In the genomic region with DNA sequence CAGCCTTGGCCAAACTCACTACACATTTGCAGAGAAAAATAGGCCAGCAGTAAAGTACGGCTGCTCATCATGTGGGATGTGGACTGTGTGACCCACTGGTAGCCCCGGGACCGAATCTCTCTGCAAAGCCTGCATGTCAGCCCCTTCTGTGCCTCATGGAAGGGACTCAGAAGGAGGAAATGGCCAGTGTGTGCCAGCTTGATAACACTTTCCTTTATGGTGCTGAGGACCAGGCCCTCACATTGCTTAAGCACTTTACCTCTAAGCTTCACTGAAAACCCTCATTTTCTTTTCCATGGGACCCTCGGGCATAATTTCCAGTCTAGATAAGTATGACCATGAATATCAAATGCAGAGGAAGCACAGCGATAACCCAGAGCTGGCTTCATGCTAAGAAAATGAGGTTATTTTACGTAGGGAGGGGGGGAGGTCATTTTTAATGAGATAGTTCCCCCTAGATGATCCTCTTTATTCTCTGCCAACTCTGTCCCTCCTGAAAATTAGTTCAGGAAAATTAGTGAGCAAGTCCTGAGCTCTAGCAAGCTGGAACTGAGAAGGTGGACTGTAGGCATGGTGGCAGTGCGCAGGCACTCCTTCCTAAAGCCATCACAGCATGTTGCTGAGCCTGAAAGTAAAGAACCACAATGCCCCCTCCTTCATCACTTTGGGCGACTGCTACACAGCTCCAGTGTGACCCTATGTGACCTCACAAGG, we compare ENCODE assay signal across 7 mouse cellular contexts.
A peak's percentile ranks its signal among the peaks of the same experiment; 100 is the strongest.
DNase-seq lines count a peak whose midpoint lies in the region; ATAC-seq lines count a peak whose summit lies in the region.

No protein-coding gene starts in this region.

- no peak for DNase-seq in kidney, adult 9 months
- DNase-seq in hindbrain, embryonic 14.5 days (ENCODE audit: low spot score): no peak
- no peak for DNase-seq in urinary bladder, adult 2 months (ENCODE audit: low spot score)
- no peak for DNase-seq in layer of hippocampus, adult 18-20 months (ENCODE audit: low spot score in 2 of 2)

- peak; percentile 34; the same call in 1 of the 2 replicates for ATAC-seq in kidney, embryonic 14.5 days (ENCODE audit: low FRiP score, low TSS enrichment)
- no peak for ATAC-seq in embryonic facial prominence, embryonic 12.5 days (ENCODE audit: insufficient number of reproducible peaks, insufficient read depth, low FRiP score, low TSS enrichment)
- ATAC-seq in hindbrain, embryonic 14.5 days (ENCODE audit: low FRiP score): peak; percentile 55
- ATAC-seq in midbrain, embryonic 15.5 days (replicated peaks): peak; percentile 67

- no peaks in the 10 kb centered on the region for H3K36me3 ChIP-seq in kidney, embryonic 14.5 days (ENCODE audit: control insufficient read depth, insufficient read depth, low read length)
- no peaks in the 10 kb centered on the region for H3K36me3 ChIP-seq in embryonic facial prominence, embryonic 12.5 days
- no peaks in the 10 kb centered on the region for H3K36me3 ChIP-seq in hindbrain, embryonic 14.5 days (replicated peaks; ENCODE audit: control insufficient read depth, insufficient read depth)
- H3K36me3 ChIP-seq in midbrain, embryonic 15.5 days (replicated peaks): no peaks in the 10 kb centered on the region

- H3K9ac ChIP-seq in kidney, embryonic 14.5 days (ENCODE audit: low read depth, low read length): no peak overlapping the region
- no peak overlapping the region for H3K9ac ChIP-seq in embryonic facial prominence, embryonic 12.5 days
- 0 out of 2 replicates have a peak overlapping the region, but pooled peaks have one; percentile 34 for H3K9ac ChIP-seq in hindbrain, embryonic 14.5 days
- no peak overlapping the region for H3K9ac ChIP-seq in midbrain, embryonic 15.5 days

- H3K4me1 ChIP-seq in kidney, embryonic 14.5 days (ENCODE audit: control insufficient read depth, insufficient read depth, low read length): peaks cover 18% of the 10 kb centered on the region
- peaks cover 24% of the 10 kb centered on the region for H3K4me1 ChIP-seq in embryonic facial prominence, embryonic 12.5 days
- H3K4me1 ChIP-seq in hindbrain, embryonic 14.5 days (replicated peaks; ENCODE audit: control insufficient read depth, insufficient read depth, low read length): peaks cover 22% of the 10 kb centered on the region
- peaks cover 22% of the 10 kb centered on the region for H3K4me1 ChIP-seq in midbrain, embryonic 15.5 days

- no peak overlapping the region for H3K4me3 ChIP-seq in kidney, embryonic 14.5 days (ENCODE audit: low read length)
- no peak overlapping the region for H3K4me3 ChIP-seq in embryonic facial prominence, embryonic 12.5 days
- H3K4me3 ChIP-seq in hindbrain, embryonic 14.5 days (replicated peaks; ENCODE audit: low read length): no peak overlapping the region
- no peak overlapping the region for H3K4me3 ChIP-seq in midbrain, embryonic 15.5 days

- no peaks in the 10 kb centered on the region for H3K9me3 ChIP-seq in kidney, embryonic 14.5 days (ENCODE audit: control insufficient read depth, low read length)
- no peaks in the 10 kb centered on the region for H3K9me3 ChIP-seq in embryonic facial prominence, embryonic 12.5 days
- H3K9me3 ChIP-seq in hindbrain, embryonic 14.5 days (ENCODE audit: control insufficient read depth, low read length): no peaks in the 10 kb centered on the region
- H3K9me3 ChIP-seq in midbrain, embryonic 15.5 days: no peaks in the 10 kb centered on the region

- 42% methylated on average over 8 of the region's 8 CpGs for WGBS in kidney, embryonic 14.5 days
- WGBS in embryonic facial prominence, embryonic 12.5 days: 62% methylated on average over 8 of the region's 8 CpGs
- 38% methylated on average over 8 of the region's 8 CpGs for WGBS in hindbrain, embryonic 14.5 days
- WGBS in midbrain, embryonic 15.5 days: 54% methylated on average over 8 of the region's 8 CpGs

- no peaks in the 10 kb centered on the region for H3K27me3 ChIP-seq in kidney, embryonic 14.5 days (ENCODE audit: control insufficient read depth, insufficient read depth, low read length)
- H3K27me3 ChIP-seq in embryonic facial prominence, embryonic 12.5 days: no peaks in the 10 kb centered on the region
- H3K27me3 ChIP-seq in hindbrain, embryonic 14.5 days (ENCODE audit: control insufficient read depth, insufficient read depth, low read length): no peaks in the 10 kb centered on the region
- no peaks in the 10 kb centered on the region for H3K27me3 ChIP-seq in midbrain, embryonic 15.5 days (replicated peaks)

- peak overlapping the region; percentile 32; the same call in 1 of the 2 replicates for H3K27ac ChIP-seq in kidney, embryonic 14.5 days (ENCODE audit: low read depth, low read length)
- H3K27ac ChIP-seq in embryonic facial prominence, embryonic 12.5 days: peak overlapping the region; percentile 52; the same call in 1 of the 2 replicates
- peak overlapping the region; percentile 86 for H3K27ac ChIP-seq in hindbrain, embryonic 14.5 days
- peak overlapping the region; percentile 45 for H3K27ac ChIP-seq in midbrain, embryonic 15.5 days

- H3K4me2 ChIP-seq in kidney, embryonic 14.5 days (replicated peaks; ENCODE audit: low read depth, low read length): no peak overlapping the region
- no peak overlapping the region for H3K4me2 ChIP-seq in embryonic facial prominence, embryonic 12.5 days (replicated peaks)
- no peak overlapping the region for H3K4me2 ChIP-seq in hindbrain, embryonic 14.5 days (replicated peaks)
- H3K4me2 ChIP-seq in midbrain, embryonic 15.5 days: no peak overlapping the region

Comparison
In these comparisons a context has a peak if more than half of its experiments do, and no peak if none do; other contexts are left out.
1. H3K27ac ChIP-seq: peak in every context shown above with its lines; median percentile 86 in hindbrain, embryonic 14.5 days; 52 in embryonic facial prominence, embryonic 12.5 days; 45 in midbrain, embryonic 15.5 days; 32 in kidney, embryonic 14.5 days.